Mouse (Mus musculus) regulatory T cell (primary cell): ENCODE data around the gene Ddx56.

Source experiments
- in situ Hi-C: fragments of 300-600 bp; cut with MboI, MseI; formaldehyde crosslinking; loops from one replicate; pipeline ENCODE4 v1.15.1; 2025; ENCODE audit warnings: high pct_unique_total_duplicates

The Ddx56 gene

GRCm38 (mm10) chr11:6267320-6268254 lies at the start of gene Ddx56:
Gene Ddx56 (minus strand): TSS chr11:6267772.
- in situ Hi-C loops = no loop called here

GRCm38 (mm10) chr11:6316821-6317220 lies 49.2 kb upstream of the Ddx56 start:
- in situ Hi-C loops = no loop called here

DNA sequence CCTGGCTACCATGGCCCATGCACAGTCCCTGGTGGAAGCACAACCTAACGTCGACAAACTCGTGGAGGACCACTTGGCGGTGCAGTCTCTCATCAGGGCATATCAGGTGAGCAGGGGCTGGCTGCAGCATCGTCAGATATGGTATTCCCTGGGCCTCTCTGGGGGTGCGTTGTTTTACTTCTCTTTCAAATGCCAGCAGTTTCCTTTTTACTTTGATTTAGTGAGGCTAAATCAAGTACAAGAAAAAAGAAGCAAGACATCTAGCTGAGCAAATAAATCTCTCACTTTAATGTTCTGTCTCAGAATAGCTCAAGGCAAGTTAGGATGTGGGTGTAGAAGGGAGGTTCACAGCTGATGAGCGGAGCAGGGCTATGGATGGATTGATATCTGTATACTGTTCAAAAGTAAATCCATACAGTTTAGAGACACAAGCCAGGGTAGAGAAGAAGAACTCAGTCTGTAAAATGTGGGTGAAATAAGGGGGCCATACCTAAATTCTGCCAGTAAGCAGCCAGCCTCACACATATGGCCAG lies 46.4 kb upstream of the Ddx56 start:
- in situ Hi-C loops = no loop called here

- in situ Hi-C loops = no loop called here
Observed at GRCm38 (mm10) chr11:6308181-6308580, 40.6 kb upstream of the Ddx56 start.

GRCm38 (mm10) chr11:6305943-6306430 lies 38.4 kb upstream of the Ddx56 start:
- in situ Hi-C loops = no loop called here

DNA sequence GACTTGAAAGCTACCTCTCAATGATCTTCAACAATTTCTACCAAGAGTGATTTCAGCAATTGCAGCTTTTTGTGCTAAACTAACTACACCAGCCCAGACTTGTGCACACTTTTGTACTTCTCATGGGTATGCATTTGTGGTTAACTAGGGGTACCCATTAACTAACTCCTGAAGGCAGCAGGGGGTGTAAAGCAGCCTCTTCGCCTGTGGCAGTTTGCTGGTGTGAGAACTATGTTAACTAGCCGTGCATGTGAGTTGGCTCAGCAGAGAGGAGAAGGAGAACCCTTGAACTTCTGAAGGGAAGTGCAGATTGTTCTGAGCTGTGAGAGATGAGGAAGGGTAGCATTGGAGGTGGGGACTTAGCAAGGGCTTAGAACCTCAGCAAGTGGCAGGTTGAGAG lies 35.2 kb upstream of the Ddx56 start:
- in situ Hi-C loops = no loop called here

DNA sequence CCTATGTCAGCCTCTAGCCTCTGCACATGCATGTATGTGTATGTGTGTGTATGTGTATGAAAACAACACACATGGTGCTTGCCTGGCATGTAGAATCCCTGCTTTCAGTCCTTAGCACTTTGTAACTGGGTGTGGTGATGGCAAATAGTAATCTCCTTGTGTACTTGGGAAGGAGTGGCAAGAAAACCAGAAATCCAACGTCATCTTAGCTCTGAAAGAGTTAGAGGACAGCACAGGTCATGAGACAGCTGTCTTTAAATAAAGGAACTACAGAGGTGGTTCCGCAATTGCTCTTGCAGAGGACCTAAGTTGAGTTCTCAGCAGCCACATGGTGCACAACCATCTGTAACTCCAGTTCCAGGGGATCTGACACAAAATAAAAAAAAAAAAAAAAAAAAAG lies 31.9 kb upstream of the Ddx56 start:
- in situ Hi-C loops = no loop called here

- in situ Hi-C loops = no loop called here
Observed at GRCm38 (mm10) chr11:6296077-6296476, 28.5 kb upstream of the Ddx56 start.

GRCm38 (mm10) chr11:6294632-6295031 lies 27.1 kb upstream of the Ddx56 start:
- in situ Hi-C loops = no loop called here

DNA sequence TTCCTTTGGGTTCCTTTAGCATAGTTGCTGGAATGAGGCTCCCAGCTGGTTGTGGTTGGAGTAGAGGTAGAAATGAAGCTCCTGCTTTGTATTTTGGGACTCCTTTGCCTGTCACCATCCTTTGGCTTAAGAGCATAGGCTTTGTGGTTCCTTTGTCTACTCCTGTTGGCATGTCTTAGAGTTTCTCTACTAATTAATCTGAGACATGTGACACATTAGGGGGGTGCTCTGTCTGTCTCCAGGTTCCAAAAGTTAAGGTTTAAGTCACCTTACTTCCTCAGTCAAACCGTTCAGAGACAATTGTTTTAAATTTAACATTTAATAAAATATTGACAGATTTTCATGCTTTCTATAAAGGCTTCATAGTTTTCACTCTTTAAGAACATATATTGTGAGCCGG lies 26.0 kb upstream of the Ddx56 start:
- in situ Hi-C loops = no loop called here

- in situ Hi-C loops = no loop called here
Observed at GRCm38 (mm10) chr11:6292988-6293349, 25.4 kb upstream of the Ddx56 start.

DNA sequence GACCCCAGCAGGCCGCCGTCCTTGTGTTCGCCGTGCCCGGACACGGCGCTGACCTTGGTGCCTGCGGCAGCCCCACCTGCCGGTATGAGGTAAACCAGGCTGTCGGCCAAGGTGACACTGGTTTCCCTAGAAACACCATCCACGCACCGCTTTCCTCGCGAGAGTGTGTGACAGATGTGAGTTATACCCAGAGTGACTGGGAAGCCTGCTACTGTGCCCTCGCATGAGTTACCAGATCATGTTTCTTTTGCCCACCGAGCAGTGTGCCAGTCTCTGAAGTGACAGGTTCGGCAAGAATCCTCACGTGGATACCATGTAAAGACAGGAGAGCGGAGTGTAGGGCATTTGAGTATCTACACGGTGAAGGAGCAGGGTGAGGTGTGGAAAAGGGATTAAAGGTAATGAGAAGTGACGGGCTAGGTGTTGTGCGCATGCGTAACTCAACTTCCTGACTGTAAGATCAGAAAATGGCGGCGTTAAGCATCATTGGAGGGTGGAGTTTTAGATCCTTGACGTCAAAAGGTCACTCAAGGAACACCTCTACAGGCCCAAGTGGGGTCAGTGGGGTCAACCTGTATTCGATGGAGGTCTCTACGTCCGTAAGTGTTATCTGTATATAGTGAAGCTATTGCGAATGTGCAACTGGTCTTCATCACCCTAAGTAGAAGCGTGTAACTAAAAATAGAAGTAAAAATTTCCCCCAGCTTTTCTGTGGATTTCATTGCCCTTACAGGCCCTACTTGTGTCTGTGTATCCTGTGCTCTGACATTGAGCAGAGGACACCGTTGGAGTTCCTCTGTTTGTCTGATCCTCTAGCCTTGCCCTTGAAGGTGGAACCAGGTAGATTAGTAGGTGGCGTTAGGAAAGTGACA lies 24.8 kb upstream of the Ddx56 start:
- in situ Hi-C loops = no loop called here

DNA sequence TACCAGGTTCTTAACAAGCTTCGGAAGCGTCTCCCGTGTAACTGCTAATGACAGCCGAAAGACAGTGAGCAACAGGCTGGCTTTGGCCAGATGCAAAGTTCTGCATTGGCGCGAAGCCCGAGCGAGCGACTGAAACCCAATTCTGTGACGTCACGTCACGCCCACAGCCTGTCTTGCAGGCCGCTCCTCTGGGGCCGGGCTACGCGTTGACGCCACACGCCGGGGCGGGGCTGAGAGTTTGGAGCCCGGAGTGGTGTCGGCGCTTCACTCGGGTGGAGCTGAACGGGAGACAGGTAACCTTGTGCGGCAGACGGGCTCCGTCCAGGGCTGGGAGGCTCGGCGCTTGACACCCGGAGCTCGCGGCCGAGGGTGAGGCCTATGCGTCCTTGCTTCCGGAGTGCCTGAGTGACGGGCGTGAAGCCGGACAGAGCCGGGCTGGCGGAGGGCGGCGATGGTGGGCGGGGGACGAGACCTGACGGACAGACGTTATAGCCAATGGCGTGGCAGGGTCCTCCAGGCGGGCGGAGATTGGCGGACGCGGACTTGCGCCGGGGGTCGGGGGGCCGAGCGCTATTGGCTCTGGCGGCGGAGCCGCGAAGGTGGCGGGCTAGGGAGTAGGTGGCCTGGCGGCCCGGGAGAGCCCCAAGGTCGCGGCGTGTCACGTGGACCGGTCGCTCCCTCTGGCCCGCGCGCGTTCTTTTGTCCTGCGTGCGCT lies 24.0 kb upstream of the Ddx56 start, which contains the start of gene Ogdh:
TSS of gene Ogdh (plus strand) at position 233 of the 715 bp plus-strand sequence.
- in situ Hi-C loops = no loop called here

DNA sequence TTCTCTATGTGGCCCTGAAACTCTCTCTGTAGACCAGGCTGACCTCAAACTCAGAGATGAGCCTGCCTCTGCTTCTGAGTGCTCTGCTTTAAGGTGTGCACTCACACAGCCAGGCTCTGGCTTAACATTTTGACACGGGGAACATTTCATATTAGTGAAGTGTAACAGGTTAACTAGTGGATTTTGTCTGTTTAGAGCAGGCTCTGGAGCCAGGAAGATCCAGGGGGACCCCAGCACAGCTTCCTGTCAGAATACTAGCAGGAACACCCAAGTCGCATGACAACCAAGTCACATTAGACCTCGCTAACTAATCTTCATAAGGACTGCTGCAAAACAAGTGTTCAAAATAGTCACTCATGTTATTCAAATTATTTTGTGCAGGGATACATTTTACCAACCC lies 23.3 kb upstream of the Ddx56 start:
- in situ Hi-C loops = no loop called here

- in situ Hi-C loops = no loop called here
Observed at GRCm38 (mm10) chr11:6290138-6290537, 22.6 kb upstream of the Ddx56 start.

- in situ Hi-C loops = no loop called here
Observed at GRCm38 (mm10) chr11:6282940-6283339, 15.4 kb upstream of the Ddx56 start.

DNA sequence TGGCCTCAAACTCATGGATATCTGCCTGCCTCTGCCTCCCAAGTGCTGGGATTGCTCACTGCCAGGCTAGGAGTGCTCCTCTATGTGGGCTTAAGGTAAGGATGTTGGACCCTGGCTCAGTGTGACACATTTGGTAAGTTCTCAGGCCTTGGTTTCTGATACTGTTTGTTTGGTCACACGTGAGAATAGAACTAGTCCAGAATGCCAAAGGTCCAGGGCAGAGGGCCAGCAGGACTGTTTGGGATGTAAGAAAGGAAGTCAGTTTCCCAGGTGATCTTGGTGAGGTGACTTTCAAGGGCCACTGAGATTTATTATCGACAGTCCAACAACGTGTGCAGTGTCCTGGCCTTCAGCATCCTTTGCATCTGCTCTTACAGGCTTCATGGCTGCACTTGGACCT lies 8.9 kb upstream of the Ddx56 start:
- in situ Hi-C loops = no loop called here

DNA sequence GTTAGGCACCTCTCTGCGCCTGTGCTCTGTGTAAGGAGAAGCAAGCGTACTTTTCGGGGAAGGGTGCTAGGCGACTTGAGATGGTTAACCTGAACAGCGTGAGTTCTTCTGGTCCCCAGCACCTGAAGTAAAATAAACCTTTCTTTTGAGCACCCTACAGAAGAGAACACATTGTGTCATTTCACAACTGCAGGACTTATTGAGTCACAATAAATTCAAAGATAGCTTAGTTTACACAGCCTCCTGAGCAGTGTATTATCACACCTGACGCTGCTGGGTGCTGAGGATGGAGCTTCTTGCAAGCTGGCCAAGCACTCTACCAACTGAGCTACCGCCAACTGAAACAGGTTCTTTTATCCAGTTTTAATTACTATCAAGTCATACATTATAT lies 7.5 kb upstream of the Ddx56 start:
- in situ Hi-C loops = no loop called here

DNA sequence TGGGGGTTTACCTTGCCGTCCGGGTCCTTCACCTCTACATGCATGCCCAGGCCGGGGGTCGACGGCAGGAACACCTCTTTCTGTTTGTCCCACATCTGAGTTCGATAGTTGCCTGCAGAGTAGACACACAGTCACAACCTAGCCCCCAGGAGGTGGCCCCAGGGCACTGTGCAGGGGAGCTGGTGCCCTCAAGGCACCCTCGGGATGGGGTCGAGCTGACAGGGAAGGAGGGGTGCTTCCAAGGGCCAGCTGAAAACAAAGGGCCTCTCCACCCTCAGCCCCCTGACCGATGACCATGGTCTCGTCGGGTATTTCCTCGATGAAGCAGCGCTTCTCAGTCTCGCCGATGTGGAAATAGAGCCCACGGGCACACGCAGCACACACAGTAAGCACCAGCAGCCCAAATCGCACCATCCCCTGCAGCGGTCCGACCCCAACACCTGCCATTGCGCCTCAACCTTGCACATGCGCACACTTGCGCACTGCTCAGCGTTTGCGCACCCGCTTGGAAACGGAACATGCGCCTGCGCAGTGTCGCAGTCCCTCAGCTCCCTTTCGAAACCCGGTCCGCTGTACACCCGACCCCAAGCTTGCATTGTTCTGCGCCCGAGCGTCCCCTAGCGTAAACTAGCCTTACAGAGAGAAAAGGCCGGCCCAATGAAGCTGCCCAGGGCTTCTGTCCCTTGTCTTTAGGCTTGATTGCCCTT lies 7.0 kb upstream of the Ddx56 start, which contains the start of gene Tmed4:
TSS of gene Tmed4 (minus strand) at position 484 of the 707 bp plus-strand sequence.
- in situ Hi-C loops = no loop called here

GRCm38 (mm10) chr11:6273607-6274006 lies 6.0 kb upstream of the Ddx56 start:
- in situ Hi-C loops = no loop called here

DNA sequence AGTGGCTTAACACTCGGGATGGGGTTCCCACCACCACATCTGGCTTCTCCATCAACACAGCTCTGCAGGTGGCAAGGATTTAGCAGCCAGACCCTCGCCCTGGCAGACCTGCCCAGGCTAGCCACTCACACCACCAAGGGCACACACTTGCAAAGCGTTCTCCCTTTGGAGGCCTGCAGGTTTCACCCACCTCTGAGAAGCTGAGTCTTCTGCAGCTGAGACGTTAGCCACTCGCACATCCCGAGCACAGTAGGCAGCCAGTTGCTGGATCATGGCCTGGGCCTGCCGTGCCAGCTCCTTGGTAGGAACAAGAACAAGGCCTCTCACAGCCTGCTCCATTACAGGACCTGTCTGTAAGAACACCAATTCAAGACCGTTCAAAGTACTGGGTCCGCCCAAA lies 951 bp downstream of the Ddx56 start:
- in situ Hi-C loops = no loop called here
